Comparison of ENCODE assay signal across 18 mouse cellular contexts in the genomic region with DNA sequence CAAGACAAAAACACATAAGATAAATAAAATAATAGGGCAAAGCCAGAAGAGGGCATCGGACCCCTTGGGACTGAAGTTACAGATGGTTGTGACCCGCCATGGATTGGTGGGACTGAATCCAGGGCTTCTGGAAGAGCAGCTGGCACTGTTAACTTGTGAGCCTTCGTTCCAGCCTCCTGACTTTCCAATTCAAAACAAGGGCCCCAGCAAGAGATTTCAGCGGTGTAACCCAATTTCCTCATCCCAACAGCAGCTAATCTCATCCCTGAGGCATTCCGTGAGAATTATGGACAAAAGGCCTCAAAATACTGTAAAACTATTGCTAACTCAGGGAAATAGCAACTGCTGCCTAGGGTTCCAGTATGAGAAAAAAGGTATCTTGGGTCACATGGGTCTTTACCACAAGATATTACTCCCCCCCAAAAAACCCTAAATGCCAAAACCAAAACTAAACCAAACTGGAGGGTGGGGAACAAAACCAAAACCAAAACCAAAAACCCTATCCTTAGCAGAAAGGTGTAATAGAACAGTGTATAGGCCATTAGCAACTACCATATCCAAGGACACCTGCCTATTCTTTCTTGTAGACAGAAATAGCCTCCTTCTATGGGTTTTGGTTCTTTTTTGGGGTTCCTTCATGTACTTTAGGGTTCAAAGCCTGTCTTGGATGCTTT.
"Had no signal": no experiment of that assay in that cellular context is flagged by ENCODE, and none has a peak within 500 bp of the region (broad histone marks: within the 10 kb centered on the region; RNA-seq: fewer than 3 reads in every experiment).

No protein-coding gene starts in this region.

- H3K9ac ChIP-seq: kidney, embryonic 15.5 days; limb, embryonic 13.5 days; liver, embryonic 13.5 days; lung, embryonic 14.5 days; midbrain, embryonic 13.5 days had no signal

- DNase-seq: kidney, postnatal 10 days; kidney, postnatal 36 days; layer of hippocampus, postnatal 36 days; liver; liver, embryonic 13.5 days; lung, embryonic 14.5 days; thymus, adult 2 months; thymus, postnatal 14 days; thymus, postnatal 4 days had no signal

- ATAC-seq: lung, postnatal 0 days; midbrain, embryonic 13.5 days; midbrain, embryonic 16.5 days had no signal

- H3K4me3 ChIP-seq: kidney, embryonic 15.5 days; left cerebral cortex, adult 2 months; limb, embryonic 10.5 days; limb, embryonic 13.5 days; liver, embryonic 13.5 days; midbrain, embryonic 13.5 days had no signal

- H3K27me3 ChIP-seq: limb, embryonic 13.5 days; liver, embryonic 13.5 days; midbrain, embryonic 13.5 days had no signal

- H3K9me3 ChIP-seq: kidney, embryonic 15.5 days; limb, embryonic 10.5 days; limb, embryonic 13.5 days; liver, embryonic 13.5 days; midbrain, embryonic 13.5 days had no signal

- H3K27ac ChIP-seq: kidney, embryonic 15.5 days; left cerebral cortex, adult 2 months; limb, embryonic 10.5 days; limb, embryonic 13.5 days; liver, embryonic 13.5 days; macrophage; midbrain, embryonic 13.5 days; stomach, postnatal 0 days had no signal

- H3K4me1 ChIP-seq: kidney, embryonic 15.5 days; limb, embryonic 10.5 days; limb, embryonic 13.5 days; liver, embryonic 13.5 days; midbrain, embryonic 13.5 days had no signal

- H3K4me2 ChIP-seq: kidney, embryonic 15.5 days; limb, embryonic 13.5 days; liver, embryonic 13.5 days; lung, embryonic 14.5 days; midbrain, embryonic 13.5 days had no signal
